Mouse (Mus musculus) cerebellum, adult 2 months (tissue): Measurements from ENCODE around the gene Pdcd2l.

Experiments
- CTCF ChIP-seq: fragments of 200-500 bp; IDR thresholded peaks from 2 replicates; pipeline ENCODE4 v1.5.1; 2011; ENCODE audit warnings: low read depth, mild to moderate bottlenecking, control low read depth, low read length, moderate library complexity, borderline replicate concordance; ENCODE audit not compliant: insufficient read depth
- POLR2A ChIP-seq: fragments of 200-500 bp; IDR thresholded peaks from 2 replicates; pipeline ENCODE4 v1.6.1; 2011; ENCODE audit warnings: low read length, control low read depth, borderline replicate concordance; ENCODE audit not compliant: insufficient read depth

DNA sequence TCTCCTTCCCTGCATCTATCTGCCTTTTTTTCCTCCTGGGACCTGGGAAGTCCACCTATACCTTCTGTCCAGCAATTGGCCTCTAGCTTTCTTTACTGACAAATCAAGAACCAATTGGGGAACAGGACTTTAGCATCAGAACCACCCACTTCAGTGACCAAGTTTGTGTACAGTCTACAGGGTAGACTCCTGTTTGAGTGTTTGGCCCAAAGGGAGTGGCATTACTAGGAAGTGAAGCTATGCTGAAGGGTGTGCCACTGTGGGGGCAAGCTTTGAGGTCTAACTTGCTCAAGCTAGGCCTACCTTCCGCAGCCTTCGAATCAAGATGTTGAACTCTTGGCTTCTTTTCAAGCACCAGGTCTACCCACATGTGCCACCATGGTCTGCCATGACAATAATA, 4.4 kb upstream of the Pdcd2l start:
- TF ChIP-seq POLR2A (no peak), CTCF (no peak)
